Mouse (Mus musculus) central nervous system, embryonic 18 days (tissue): ENCODE data around the gene B3gat3. TPM values are rescaled to one million over a fixed set of nuclear protein-coding genes. Genes with fewer than 3 reads are reported as not detected.

ENCODE experiments used
- polyA plus RNA-seq: library from polyadenylated mRNA; depleted of rRNA; stranded (reverse); fragments of >200 nt; gene quantifications from 2 replicates; pipeline ENCODE4 v1.2.3, GENCODE M21; 2012; rRNA removed

B3gat3 gene
- 131 and 145 TPM in 2 replicates for polyA plus RNA-seq

DNA sequence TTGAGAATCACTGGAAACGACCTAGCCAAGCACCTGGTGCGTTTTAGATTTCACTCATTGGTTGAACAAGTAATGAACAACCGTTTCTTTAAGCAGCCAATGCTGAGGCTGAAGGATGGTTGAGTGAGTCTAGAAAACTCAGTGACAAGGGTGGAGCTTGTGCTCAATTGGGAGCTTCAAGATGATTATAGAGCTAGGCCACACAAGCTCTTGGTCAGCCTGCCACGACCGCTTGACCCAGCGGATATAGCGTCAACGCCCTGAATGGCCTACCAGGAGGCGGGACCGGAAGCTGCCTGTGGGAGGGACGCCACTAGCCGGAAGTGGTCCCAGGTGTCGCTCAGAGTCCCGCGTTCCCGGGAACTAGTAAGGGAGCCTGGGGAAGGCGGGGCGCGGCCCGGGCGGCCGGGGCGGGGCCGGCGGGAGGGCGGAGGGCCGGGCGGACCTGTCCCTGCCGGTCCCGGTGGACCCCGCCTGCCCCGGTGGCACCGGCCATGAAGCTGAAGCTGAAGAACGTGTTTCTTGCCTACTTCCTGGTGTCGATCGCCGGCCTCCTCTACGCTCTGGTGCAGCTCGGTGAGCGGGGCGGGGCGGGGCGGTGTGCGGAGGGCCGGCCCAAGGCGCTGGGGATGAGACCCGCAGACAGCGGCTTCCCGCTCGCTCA, at the start of gene B3gat3:
TSS of gene B3gat3 (plus strand) at position 302 of the 664 bp plus-strand sequence.

DNA sequence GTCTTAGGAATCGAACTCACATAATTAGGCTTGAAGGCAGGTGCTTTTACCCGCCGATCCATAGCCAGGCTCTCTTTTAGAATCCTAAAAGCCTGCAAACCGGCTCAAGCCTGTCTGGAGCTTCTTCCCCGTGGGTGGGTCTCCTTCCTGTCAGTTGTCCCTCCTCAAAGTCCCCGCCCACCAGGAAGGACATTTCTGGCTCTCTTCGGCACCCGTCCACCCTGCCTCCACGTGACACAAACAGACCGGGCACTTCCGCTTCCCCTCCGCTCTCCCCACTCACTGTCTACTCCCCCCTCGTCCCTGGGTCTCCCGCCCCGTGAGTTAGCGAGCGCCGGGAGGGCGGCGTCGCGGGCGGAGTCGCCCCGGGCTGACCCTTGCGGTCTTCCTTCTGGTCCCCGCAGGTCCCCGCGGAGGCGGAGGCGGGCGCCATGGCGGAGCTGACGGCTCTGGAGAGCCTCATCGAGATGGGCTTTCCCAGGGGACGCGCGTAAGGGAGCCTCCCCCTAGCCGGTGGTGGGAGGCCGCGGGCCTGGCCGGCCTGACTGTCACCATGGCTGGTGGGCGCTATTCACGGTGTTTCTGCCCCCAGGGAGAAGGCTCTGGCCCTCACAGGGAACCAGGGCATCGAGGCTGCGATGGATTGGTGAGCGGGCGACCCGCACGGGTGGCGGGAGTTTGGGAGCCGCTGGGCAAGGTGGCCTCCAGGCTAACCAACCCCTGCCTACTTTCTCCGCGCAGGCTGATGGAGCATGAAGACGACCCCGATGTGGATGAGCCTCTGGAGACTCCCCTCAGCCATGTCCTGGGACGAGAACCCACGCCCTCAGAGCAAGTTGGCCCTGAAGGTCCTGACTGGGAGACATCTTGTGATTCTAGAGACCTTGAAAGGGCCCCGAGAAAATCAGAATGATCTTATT, 48.6 kb upstream of the B3gat3 start, which contains the start of gene Ubxn1:
TSS of gene Ubxn1 (plus strand) at position 230 of the 920 bp plus-strand sequence.

DNA sequence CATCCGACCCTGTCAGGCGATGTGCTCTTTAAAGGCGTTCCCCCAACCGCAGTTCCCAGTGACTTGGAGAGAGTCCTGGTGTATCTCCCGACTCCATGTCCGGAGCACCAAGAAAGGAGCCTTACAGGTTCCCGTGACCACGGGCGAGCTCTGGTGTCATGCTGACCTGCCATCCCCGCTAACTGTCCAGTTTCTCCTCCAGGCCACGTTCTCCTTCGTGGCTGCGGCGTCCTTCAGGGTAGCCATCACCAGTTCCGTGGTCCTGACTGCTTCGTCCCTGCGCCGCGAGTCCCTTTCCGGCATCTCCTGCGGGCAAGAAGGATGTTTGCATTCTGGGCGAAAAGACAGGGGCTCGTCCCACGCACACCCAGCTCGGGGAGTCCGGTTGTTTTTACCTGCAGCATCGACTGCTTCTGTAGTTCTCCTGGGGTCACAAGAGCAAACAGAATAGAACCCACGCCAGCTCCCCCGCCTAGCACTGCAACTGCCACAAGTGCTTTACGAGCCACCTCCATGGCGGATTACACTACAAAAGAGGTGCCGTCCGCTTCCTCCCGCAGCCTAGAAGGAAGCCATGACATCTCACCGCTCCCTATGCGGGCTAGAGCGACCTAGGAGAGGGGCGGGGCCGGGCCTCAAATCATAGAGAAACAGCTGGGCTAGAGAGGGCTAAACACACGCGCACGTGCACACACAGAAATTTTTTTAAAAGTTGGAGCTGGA, 39.7 kb upstream of the B3gat3 start, which contains the start of gene Uqcc3:
TSS of gene Uqcc3 (minus strand) at position 613 of the 723 bp plus-strand sequence.

DNA sequence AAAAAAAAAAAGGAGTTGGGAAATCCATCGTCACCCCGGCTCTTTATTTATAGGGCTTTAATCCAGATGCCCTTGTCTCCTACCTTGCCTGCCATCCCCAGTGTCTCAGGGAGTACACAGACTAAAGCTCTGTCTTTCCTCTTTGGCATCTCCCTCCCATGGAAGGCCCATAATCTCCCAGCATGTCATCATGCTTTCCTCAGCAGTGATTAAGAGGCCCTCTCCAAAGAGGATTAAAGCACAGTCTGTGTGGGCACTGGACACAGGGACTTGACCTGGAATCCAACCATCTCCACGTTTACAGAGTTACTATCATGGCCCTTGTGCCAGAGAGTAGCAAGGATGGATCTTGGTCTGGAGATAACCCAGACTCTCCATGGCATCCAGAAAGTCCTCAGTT, 36.6 kb upstream of the B3gat3 start, which contains the start of the genes Lbhd1 and Gm49403:
TSS of gene Lbhd1 (plus strand) at position 117 of the 400 bp plus-strand sequence.
TSS of gene Gm49403 (plus strand) at position 315 of the 400 bp plus-strand sequence.

DNA sequence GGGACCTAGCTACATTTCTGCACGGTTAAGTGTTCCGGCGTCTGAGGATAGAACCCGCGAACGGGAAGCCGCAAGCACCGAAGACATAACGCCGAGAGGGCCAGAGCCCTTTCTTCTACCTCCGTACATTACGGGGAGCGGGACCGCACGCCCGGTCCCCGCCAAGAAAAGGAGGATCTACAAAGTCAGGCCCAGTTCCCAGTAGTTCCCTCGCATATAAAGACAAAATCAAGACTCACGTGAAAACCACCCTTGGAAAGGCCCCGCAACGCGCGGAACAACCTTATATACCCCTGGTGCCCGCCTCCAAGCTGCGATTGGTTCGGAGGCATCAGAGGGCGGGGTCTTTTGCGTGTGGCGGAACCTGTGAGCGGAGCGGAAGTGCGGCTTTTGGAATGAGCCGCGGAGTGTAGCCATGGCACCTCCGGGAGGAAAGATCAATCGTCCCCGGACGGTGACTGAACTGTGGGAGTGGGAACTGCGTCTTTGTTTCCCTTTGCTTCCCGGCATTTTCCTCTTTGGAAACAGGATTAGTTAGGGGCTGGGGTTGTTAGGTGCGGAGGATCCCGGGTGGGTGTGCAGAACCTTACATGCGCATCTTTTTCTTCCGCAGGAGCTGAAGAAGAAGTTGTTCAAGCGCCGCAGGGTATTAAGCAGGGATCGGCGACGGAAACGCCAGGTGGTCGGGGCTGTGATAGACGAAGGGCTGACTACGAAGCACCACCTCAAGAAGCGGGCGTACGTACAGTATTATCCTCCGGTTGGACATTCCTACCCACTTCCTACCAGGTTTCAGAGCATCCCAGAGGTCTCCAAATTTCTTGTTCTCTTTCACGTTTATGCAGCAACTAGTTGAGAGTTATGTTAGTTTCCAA, 31.4 kb upstream of the B3gat3 start, which contains the start of the genes 1810009A15Rik and Gm49416:
TSS of gene 1810009A15Rik (plus strand) at position 343 of the 875 bp plus-strand sequence.
TSS of gene Gm49416 (plus strand) at position 416 of the 875 bp plus-strand sequence.

DNA sequence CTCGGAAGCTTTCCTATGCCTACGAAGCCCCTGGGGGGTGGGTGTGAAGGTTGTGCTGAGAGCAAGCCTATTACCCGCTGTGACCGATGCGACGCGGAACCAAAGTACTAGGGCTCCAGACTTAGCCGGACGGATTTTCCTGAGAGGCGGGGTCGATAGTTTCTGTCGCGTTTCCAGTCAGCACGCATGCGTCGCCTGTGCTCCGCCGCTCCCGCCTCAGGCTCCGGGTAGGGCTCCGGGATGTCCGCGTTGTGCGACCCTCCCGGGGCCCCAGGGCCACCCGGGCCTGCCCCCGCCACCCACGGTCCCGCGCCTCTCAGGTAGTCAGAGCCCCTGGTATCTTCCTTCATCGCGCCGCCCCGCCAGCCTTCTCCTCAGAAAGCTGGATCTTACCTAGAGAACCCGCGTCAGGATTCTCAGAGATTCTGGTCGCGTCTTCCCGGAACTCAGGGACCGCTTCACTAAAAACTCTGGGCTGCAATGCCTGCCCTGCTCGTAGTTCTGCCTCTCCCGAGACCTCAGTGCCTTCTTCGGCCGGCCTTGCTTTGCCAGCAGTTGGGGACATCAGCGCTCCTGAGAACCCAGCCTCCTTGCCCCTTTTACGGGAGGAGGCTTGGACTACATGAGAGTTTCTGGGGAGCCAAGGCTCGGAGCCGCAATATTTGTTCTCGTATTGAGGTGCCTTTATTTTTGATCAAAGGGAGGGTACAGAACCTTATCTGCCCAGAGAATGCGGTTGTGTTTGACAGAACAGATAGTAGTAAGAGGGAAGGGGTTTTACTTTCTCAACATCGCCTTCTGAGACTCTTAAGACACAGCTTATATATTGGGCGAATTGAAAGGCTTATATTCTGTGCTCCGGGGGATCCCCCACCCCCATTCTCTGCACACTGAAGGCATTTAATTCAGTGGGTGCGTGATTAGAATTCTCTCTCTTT, 27.1 kb upstream of the B3gat3 start, which contains the start of gene Ints5:
TSS of gene Ints5 (plus strand) at position 177 of the 938 bp plus-strand sequence.

DNA sequence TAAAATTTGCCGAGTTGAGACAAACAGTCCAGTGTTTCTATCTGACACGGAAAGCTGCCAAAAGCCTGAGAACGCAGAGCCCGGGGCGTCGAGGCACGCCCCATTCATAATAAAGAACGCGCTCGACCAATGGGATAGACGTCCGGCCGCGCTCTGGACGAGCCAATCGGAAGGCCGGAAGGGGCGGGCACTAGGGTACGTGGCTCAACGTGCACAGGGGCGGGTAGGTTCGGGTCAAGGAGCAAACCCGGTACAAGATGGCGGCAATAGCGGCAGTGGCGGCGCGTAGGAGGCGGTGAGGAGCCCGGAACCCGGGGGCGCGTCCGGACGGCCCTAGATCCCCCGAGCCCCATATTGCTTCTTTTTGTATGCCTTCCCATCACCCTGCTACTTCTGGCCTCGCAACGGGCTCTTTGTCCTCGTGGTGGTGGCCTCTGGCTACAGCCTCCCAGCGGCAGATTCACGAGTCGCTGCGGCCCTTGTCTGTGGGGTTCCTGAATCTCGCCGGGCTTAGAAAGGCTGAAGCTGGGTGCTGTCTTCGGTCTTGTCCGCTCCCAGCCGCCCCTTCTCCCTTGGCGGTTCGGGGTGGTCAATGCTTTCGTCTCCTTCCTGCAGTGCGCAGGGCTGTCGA, 22.2 kb upstream of the B3gat3 start, which contains the start of gene Ganab:
TSS of gene Ganab (plus strand) at position 207 of the 631 bp plus-strand sequence.

DNA sequence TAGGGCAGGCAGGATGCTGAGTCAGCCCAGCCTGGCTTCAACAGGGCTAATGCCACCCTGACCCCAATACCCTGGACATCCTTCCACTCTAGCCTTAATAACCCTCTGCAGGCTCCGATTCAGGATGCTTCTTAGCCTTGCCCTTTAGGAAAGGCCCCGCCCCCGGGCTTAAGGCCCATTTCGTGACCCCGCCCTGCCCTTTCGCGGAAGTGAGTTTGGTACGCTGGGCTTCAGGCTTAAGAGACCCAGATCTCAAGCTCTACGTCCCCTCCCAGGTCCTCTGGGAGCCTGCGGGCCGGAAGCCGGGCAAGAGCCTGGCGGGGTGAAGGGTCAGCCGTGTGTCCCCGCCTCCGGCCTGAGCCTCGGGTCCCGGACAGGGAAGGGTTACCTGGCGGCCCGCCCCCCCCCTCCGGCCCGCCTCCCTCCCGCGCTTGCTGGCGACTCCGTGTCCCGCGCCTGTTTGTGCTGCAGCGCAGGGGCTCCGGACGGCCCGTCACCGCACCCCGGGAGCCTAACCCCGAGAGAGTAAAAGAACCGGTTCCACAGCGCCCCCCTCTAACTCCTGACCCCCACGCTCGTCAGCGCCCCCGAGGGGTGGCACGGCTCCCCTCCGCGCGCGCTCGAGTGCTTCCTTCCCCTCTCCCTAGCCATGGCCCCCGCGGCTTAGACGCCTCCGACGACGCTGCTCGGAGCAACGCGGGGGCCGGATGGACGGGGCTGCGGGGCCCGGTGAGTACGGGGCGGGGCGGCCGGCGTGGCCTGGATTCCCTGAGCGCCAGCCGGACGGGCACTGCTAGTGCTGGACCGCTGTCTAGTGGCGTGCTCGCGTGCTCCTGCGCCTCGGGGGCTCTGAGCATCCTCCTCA, 9.3 kb downstream of the B3gat3 start, which contains the start of the genes Rom1 and Eml3:
TSS of gene Rom1 (minus strand) at position 133 of the 865 bp plus-strand sequence.
TSS of gene Eml3 (plus strand) at position 329 of the 865 bp plus-strand sequence.

DNA sequence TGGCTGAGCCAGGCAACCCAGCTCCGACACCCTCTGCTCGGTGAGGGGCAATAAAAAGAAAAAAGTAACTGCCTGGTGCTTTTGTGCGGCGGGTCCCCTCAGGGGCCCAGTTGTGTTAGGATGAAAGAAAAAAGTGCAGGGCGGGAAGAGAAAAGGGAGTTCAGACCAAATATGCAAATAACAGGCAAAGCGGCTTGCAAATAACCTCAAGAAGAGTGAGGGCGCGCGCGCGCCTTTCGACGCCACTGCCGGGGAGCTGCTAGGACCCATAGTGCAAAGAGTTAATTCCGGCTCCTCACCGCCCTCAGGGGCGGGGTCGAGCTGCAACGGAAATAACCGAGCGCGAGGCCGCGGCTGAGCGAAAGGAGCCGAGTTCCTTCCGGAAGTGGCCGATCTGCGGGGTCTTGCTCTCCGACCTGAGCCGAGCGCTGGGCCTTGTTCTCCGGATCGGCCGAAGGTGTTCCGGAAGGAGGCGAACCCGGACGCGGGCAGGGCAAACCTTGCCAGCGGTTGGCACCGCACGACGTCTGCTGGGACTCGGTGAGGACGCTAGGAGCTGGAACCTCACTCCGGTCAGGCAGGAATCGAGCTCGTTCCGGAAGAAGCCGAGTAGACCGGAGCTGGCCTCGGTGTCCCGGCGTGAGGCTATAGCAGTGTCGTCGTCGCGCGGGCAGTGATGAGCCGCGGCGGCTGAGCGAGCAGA, 21.5 kb downstream of the B3gat3 start, which contains the start of gene Mta2:
TSS of gene Mta2 (plus strand) at position 361 of the 703 bp plus-strand sequence.

DNA sequence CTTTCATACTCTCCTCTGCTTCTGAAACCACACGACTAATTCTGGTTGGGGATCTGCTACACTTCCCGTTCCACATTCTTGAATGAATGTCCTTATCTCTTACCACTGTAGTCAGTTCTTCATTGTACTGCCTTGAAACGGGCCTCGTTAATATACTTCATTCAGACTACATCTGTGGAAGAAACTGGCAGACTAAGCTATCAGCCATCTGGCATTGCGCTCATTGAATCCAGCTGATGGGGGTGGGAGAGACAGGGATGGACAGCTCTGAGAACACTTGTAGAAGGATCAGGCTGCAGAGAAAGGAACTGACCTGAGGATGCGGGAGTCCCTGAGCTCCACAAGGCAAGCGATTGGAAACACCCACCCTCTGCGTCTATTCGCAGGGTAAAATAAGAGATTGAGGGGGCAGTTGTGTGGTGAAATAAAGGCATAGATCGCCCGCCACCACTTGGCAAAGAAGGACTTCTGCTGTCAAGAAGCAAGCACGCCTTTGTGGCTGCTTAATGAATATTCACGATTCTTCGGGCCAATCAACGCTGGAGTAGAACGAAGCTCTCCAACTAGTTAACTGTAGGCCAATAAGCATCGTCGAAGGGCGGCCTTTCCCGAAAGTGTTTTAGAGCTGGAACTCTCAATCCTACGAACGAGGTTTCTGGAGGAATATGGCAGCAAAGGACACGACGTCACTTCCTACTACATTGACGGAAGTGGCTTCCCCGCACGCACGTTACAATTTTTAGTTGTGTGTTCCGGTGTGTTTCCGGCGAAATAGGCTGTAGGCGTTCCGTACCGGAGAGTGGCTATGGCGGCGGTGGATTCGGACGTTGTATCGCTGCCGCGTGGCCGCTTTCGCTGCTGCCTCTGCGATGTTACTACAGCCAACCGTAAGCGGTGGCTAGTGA, 33.2 kb downstream of the B3gat3 start, which contains the start of gene Tut1:
TSS of gene Tut1 (plus strand) at position 713 of the 905 bp plus-strand sequence.

DNA sequence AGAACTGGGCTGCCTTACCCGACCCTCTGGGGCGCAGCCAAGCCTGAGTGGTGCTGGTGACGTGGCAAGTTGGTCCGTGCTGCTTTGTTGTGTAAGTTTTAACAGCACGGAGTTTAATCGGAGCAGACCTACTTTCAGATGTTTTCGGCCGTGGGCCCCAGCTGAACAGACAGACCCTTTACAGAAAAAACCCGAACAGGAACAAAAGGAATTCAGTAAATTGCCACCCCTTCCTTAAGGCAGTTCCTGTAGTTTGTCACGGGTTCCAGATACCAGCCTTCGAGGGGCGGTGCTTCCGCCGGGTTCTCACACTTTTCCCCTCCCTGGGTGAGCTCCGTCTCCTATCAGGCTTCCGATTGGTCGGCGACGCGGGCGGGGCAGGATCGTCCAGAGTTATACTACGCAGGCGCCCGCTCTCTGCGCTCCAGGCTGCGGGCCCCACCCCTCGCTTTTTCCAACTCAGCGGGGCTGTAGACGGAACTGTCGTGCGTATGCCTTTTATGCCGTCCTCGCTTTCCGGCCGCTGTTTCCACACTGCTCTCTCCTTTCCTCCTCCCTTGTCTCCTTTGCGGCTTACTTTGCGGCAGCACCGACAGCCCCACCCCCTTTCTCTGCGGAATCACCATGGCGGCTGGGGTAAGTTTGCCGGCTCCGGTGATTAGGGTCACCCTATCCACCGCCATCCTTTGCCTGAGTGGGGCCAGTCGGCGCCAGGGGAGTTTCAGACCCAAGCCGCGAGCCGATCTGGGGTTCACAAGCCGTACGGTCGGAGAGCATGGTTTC, 46.6 kb downstream of the B3gat3 start, which contains the start of gene Eef1g:
TSS of gene Eef1g (plus strand) at position 452 of the 783 bp plus-strand sequence.

